Mouse (Mus musculus) limb, embryonic 12.5 days (tissue): ENCODE results near the gene Oog4. TPM values are rescaled to one million over a fixed set of nuclear protein-coding genes. Genes with fewer than 3 reads are reported as not detected.
"Not testable (repeated sequence)": the region's sequence is repeated elsewhere in the genome, so short reads cannot be mapped to it uniquely, and the experiment has no call there.

Experiments
- ATAC-seq: fragments of 200-750 bp; cut with Nextera tagmentation; 2 replicates; pipeline ENCODE4 v1.8.0; 2017; ENCODE audit warnings: low read depth, moderate TSS enrichment; ENCODE audit not compliant: insufficient number of reproducible peaks, insufficient read depth, low FRiP score, low TSS enrichment
- H3K27ac ChIP-seq: fragments of 300-500 bp; sonication (generic); 2 replicates; pipeline ENCODE4 v1.5.1; 2016; ENCODE audit warnings: mild to moderate bottlenecking, moderate library complexity
- H3K27me3 ChIP-seq: fragments of 300-500 bp; sonication (generic); 2 replicates; pipeline ENCODE4 v1.6.1; 2016; ENCODE audit warnings: mild to moderate bottlenecking, moderate library complexity
- H3K36me3 ChIP-seq: fragments of 300-500 bp; sonication (generic); 2 replicates; pipeline ENCODE4 v1.6.1; 2016; ENCODE audit warnings: mild to moderate bottlenecking, moderate library complexity
- H3K4me1 ChIP-seq: fragments of 300-500 bp; sonication (generic); replicated peaks from 2 replicates; pipeline ENCODE4 v1.6.1; 2016
- H3K4me2 ChIP-seq: fragments of 300-500 bp; sonication (generic); 2 replicates; pipeline ENCODE4 v1.6.1; 2016; ENCODE audit warnings: mild to moderate bottlenecking, moderate library complexity
- H3K4me3 ChIP-seq: fragments of 300-500 bp; sonication (generic); replicated peaks from 2 replicates; pipeline ENCODE4 v1.5.1; 2016; ENCODE audit warnings: mild to moderate bottlenecking
- H3K9ac ChIP-seq: fragments of 300-500 bp; sonication (generic); replicated peaks from 2 replicates; pipeline ENCODE4 v1.6.1; 2016; ENCODE audit warnings: mild to moderate bottlenecking, moderate library complexity
- H3K9me3 ChIP-seq: fragments of 300-500 bp; sonication (generic); 2 replicates; pipeline ENCODE4 v1.6.1; 2016; ENCODE audit warnings: mild to moderate bottlenecking, moderate library complexity
- WGBS: fragments of 180-500 bp; shearing (Covaris S2); methylation state at CpG from one replicate; pipeline ENCODE4 v1.1.7; 2016; 5-methylcytosine and 5-hydroxymethylcytosine counted together
- polyA plus RNA-seq: library from polyadenylated mRNA; unstranded; fragments of >200 nt; fragmentation: Nextera tagmentation; extraction: Ambion mirVana; gene quantifications from 2 replicates; pipeline ENCODE4 v1.2.1, GENCODE M21; 2016

The Oog4 gene
- not detected in 2 replicates for polyA plus RNA-seq

- H3K27ac ChIP-seq = no peak within 1 kb of the TSS
- H3K27me3 ChIP-seq = no peaks in the 10 kb centered on the region
- WGBS = 82% methylated on average over 3 of the region's 3 CpGs
- no peaks in the 10 kb centered on the region for H3K4me1 ChIP-seq
- no peaks in the 10 kb centered on the region for H3K36me3 ChIP-seq
- ATAC-seq = no peak
- no peak within 1 kb of the TSS for H3K4me2 ChIP-seq
- no peak within 1 kb of the TSS for H3K4me3 ChIP-seq
- H3K9me3 ChIP-seq = no peaks in the 10 kb centered on the region
- no peak within 1 kb of the TSS for H3K9ac ChIP-seq
Observed at GRCm38 (mm10) chr4:143450224-143450623, at the start of gene Oog4. Gene Oog4, minus strand, starts transcription at chr4:143450324.

GRCm38 (mm10) chr4:143426770-143427169, 23.4 kb downstream of the Oog4 start:
- not testable (repeated sequence) for H3K4me2 ChIP-seq, H3K9ac ChIP-seq, H3K27me3 ChIP-seq, H3K4me3 ChIP-seq, H3K27ac ChIP-seq, H3K36me3 ChIP-seq, ATAC-seq, H3K4me1 ChIP-seq, H3K9me3 ChIP-seq
- WGBS = 65% methylated on average over 5 of the region's 5 CpGs

GRCm38 (mm10) chr4:143414121-143414520, 36.0 kb downstream of the Oog4 start:
- no peaks in the 10 kb centered on the region for H3K27me3 ChIP-seq
- no peak overlapping the region for H3K27ac ChIP-seq
- WGBS = 93% methylated on average over 3 of the region's 3 CpGs
- H3K4me1 ChIP-seq = no peaks in the 10 kb centered on the region
- H3K9ac ChIP-seq = no peak overlapping the region
- H3K4me3 ChIP-seq = no peak overlapping the region
- H3K36me3 ChIP-seq = peaks cover 52% of the 10 kb centered on the region
- ATAC-seq = no peak
- H3K9me3 ChIP-seq = peaks cover 9% of the 10 kb centered on the region
- H3K4me2 ChIP-seq = no peak overlapping the region

GRCm38 (mm10) chr4:143413621-143414020, 36.5 kb downstream of the Oog4 start:
- ATAC-seq = no peak
- H3K36me3 ChIP-seq = peaks cover 47% of the 10 kb centered on the region
- peaks cover 9% of the 10 kb centered on the region for H3K9me3 ChIP-seq
- H3K4me1 ChIP-seq = no peaks in the 10 kb centered on the region
- no peak overlapping the region for H3K4me2 ChIP-seq
- no peaks in the 10 kb centered on the region for H3K27me3 ChIP-seq
- no peak overlapping the region for H3K27ac ChIP-seq
- no peak overlapping the region for H3K9ac ChIP-seq
- H3K4me3 ChIP-seq = no peak overlapping the region
- WGBS = 100% methylated on average over 1 of the region's 1 CpGs

- peak; percentile 89 for ATAC-seq
- 1% methylated on average over 50 of the region's 50 CpGs for WGBS
- Histone ChIP-seq H3K9ac (peak within 1 kb of the TSS; percentile 51), H3K36me3 (peaks cover 35% of the 10 kb centered on the region), H3K4me3 (peak within 1 kb of the TSS; percentile 53), H3K4me2 (peak within 1 kb of the TSS; percentile 52), H3K9me3 (peaks cover 9% of the 10 kb centered on the region), H3K4me1 (no peaks in the 10 kb centered on the region), H3K27ac (peak within 1 kb of the TSS; percentile 83), H3K27me3 (no peaks in the 10 kb centered on the region)
Observed at GRCm38 (mm10) chr4:143412219-143413092, 37.7 kb downstream of the Oog4 start, which contains the start of gene Pramef8. Gene Pramef8, plus strand, starts transcription at chr4:143412426.

GRCm38 (mm10) chr4:143411566-143412218, 38.4 kb downstream of the Oog4 start:
- peak overlapping the region; percentile 53 for H3K4me3 ChIP-seq
- no peak overlapping the region for H3K9ac ChIP-seq
- H3K27ac ChIP-seq = no peak overlapping the region
- H3K4me1 ChIP-seq = no peaks in the 10 kb centered on the region
- peaks cover 9% of the 10 kb centered on the region for H3K9me3 ChIP-seq
- H3K4me2 ChIP-seq = peak overlapping the region; percentile 52
- 75% methylated on average over 5 of the region's 5 CpGs for WGBS
- H3K27me3 ChIP-seq = no peaks in the 10 kb centered on the region
- H3K36me3 ChIP-seq = peaks cover 28% of the 10 kb centered on the region
- peak; percentile 41; the same call in 1 of the 2 replicates for ATAC-seq

- Histone ChIP-seq H3K4me2 (no peak within 1 kb of the TSS), H3K27ac (no peak within 1 kb of the TSS), H3K4me1 (no peaks in the 10 kb centered on the region), H3K9ac (no peak within 1 kb of the TSS), H3K4me3 (no peak within 1 kb of the TSS), H3K27me3 (no peaks in the 10 kb centered on the region), H3K9me3 (peaks cover 5% of the 10 kb centered on the region), H3K36me3 (no peaks in the 10 kb centered on the region)
- WGBS = 80% methylated on average over 26 of the region's 26 CpGs
- ATAC-seq = no peak
Observed at GRCm38 (mm10) chr4:143394181-143394580, 55.9 kb downstream of the Oog4 start, which contains the start of gene Pramel1. Gene Pramel1, plus strand, starts transcription at chr4:143394428.

- H3K4me1 ChIP-seq = no peaks in the 10 kb centered on the region
- WGBS = 8% methylated on average over 43 of the region's 43 CpGs
- no peaks in the 10 kb centered on the region for H3K36me3 ChIP-seq
- ATAC-seq = peak; percentile 72
- no peaks in the 10 kb centered on the region for H3K27me3 ChIP-seq
- H3K4me2 ChIP-seq = peak overlapping the region; percentile 57
- H3K9ac ChIP-seq = peak overlapping the region; percentile 55; the same call in 1 of the 2 replicates
- H3K27ac ChIP-seq = no peak overlapping the region
- peaks cover 3% of the 10 kb centered on the region for H3K9me3 ChIP-seq
- H3K4me3 ChIP-seq = peak overlapping the region; percentile 38
Observed at GRCm38 (mm10) chr4:143388955-143389702, 61.0 kb downstream of the Oog4 start.

Other genes starting within 250 kb of the Oog4 start
- 16.2 and 19.0 TPM in 2 replicates for gene Prdm2, start 237.3 kb downstream of the Oog4 start, polyA plus RNA-seq
- gene Pdpn, start 150.8 kb downstream of the Oog4 start, polyA plus RNA-seq = 41.5 and 43.7 TPM in 2 replicates
- gene Lrrc38, start 100.6 kb downstream of the Oog4 start, polyA plus RNA-seq = 0.63 and 0.67 TPM in 2 replicates
- not detected in 2 replicates for gene Pramel1, start 55.9 kb downstream of the Oog4 start, polyA plus RNA-seq
- 21.9 and 23.6 TPM in 2 replicates for gene Pramef8, start 37.9 kb downstream of the Oog4 start, polyA plus RNA-seq
- not detected in 2 replicates for gene Gm13043, start 61.0 kb upstream of the Oog4 start, polyA plus RNA-seq
- gene Gm13040, start 85.6 kb upstream of the Oog4 start, polyA plus RNA-seq = not detected in 2 replicates
- not detected in 2 replicates for gene BC080695, start 101.4 kb upstream of the Oog4 start, polyA plus RNA-seq
- gene Gm13057, start 101.4 kb upstream of the Oog4 start, polyA plus RNA-seq = not detected in 2 replicates
- not detected in 2 replicates for gene Gm13083, start 164.7 kb upstream of the Oog4 start, polyA plus RNA-seq
- gene Gm13088, start 206.9 kb upstream of the Oog4 start, polyA plus RNA-seq = not detected in 2 replicates